Mouse (Mus musculus): ENCODE measurements at regions not wholly inside any gene's neighbourhood (a gene's known extent, or its start where the extent isn't known, plus 50 kb on each side); places are given as distances from the start of the nearest gene placed in this dataset.
A peak's percentile ranks its signal among the peaks of the same experiment; 100 is the strongest.

GRCm38 (mm10) chr13:60457277-60457676 lies 144.5 kb upstream of the Dapk1 start:
- Histone ChIP-seq H3K4me1 (ENCODE audit: control insufficient read depth, insufficient read depth, low read length) (peaks cover 24% of the 10 kb centered on the region), H3K27ac (replicated peaks; ENCODE audit: low read depth, low read length) (no peak overlapping the region), H3K4me3 (replicated peaks; ENCODE audit: low read length) (no peak overlapping the region), H3K9me3 (ENCODE audit: control insufficient read depth, low read length) (no peaks in the 10 kb centered on the region), H3K4me2 (replicated peaks; ENCODE audit: low read depth, low read length, severe bottlenecking) (no peak overlapping the region), H3K9ac (ENCODE audit: low read depth, low read length, severe bottlenecking) (no peak overlapping the region), H3K27me3 (ENCODE audit: control insufficient read depth, insufficient read depth, low read length) (no peaks in the 10 kb centered on the region), H3K36me3 (ENCODE audit: control insufficient read depth, insufficient read depth, low read length) (no peaks in the 10 kb centered on the region)
- ATAC-seq (ENCODE audit: low FRiP score, low read depth) (no peak), DNase-seq (ENCODE audit: low spot score) (no peak)
- TF ChIP-seq POLR2A (IDR thresholded peaks at IDR 0.05; ENCODE audit: borderline replicate concordance, extremely low read depth, insufficient read depth, insufficient read length): no peak
- WGBS: 88% methylated on average over 10 of the region's 10 CpGs

GRCm38 (mm10) chr13:60459002-60459401 lies 142.7 kb upstream of the Dapk1 start:
- H3K27ac ChIP-seq (replicated peaks; ENCODE audit: low read depth, low read length): no peak overlapping the region

GRCm38 (mm10) chr13:60466553-60467313 lies 135.0 kb upstream of the Dapk1 start:
- DNase-seq (ENCODE audit: low spot score): no peak

More at GRCm38 (mm10) chr13:60459002-60459401, 142.7 kb upstream of the Dapk1 start:
- Histone ChIP-seq H3K9me3 (ENCODE audit: control insufficient read depth, low read length) (no peaks in the 10 kb centered on the region), H3K9ac (ENCODE audit: low read depth, low read length, severe bottlenecking) (no peak overlapping the region), H3K4me1 (ENCODE audit: control insufficient read depth, insufficient read depth, low read length) (peaks cover 24% of the 10 kb centered on the region), H3K36me3 (ENCODE audit: control insufficient read depth, insufficient read depth, low read length) (no peaks in the 10 kb centered on the region), H3K4me2 (replicated peaks; ENCODE audit: low read depth, low read length, severe bottlenecking) (no peak overlapping the region), H3K27me3 (ENCODE audit: control insufficient read depth, insufficient read depth, low read length) (no peaks in the 10 kb centered on the region), H3K4me3 (replicated peaks; ENCODE audit: low read length) (no peak overlapping the region)
- DNase-seq (ENCODE audit: low spot score) (no peak), ATAC-seq (ENCODE audit: low FRiP score, low read depth) (no peak)
- TF ChIP-seq POLR2A (IDR thresholded peaks at IDR 0.05; ENCODE audit: borderline replicate concordance, extremely low read depth, insufficient read depth, insufficient read length): no peak
- WGBS: 73% methylated on average over 5 of the region's 5 CpGs

GRCm38 (mm10) chr13:60467821-60468579 lies 133.7 kb upstream of the Dapk1 start:
- DNase-seq (ENCODE audit: low spot score): peak; percentile 73
- no peak for TF ChIP-seq POLR2A (IDR thresholded peaks at IDR 0.05; ENCODE audit: borderline replicate concordance, extremely low read depth, insufficient read depth, insufficient read length)
- Histone ChIP-seq H3K9me3 (ENCODE audit: control insufficient read depth, low read length) (no peaks in the 10 kb centered on the region), H3K9ac (ENCODE audit: low read depth, low read length, severe bottlenecking) (no peak overlapping the region), H3K27me3 (ENCODE audit: control insufficient read depth, insufficient read depth, low read length) (no peaks in the 10 kb centered on the region), H3K4me1 (ENCODE audit: control insufficient read depth, insufficient read depth, low read length) (peaks cover 20% of the 10 kb centered on the region), H3K36me3 (ENCODE audit: control insufficient read depth, insufficient read depth, low read length) (no peaks in the 10 kb centered on the region), H3K27ac (replicated peaks; ENCODE audit: low read depth, low read length) (peak overlapping the region; percentile 30; the same call in 1 of the 2 replicates), H3K4me3 (replicated peaks; ENCODE audit: low read length) (no peak overlapping the region), H3K4me2 (replicated peaks; ENCODE audit: low read depth, low read length, severe bottlenecking) (no peak overlapping the region)
- ATAC-seq (ENCODE audit: low FRiP score, low read depth): 0 out of 2 replicates have a peak, but pooled peaks have one; percentile 34
- 17% methylated on average over 11 of the region's 11 CpGs for WGBS

More at GRCm38 (mm10) chr13:60466553-60467313, 135.0 kb upstream of the Dapk1 start:
- 62% methylated on average over 5 of the region's 5 CpGs for WGBS
- H3K27me3 ChIP-seq (ENCODE audit: control insufficient read depth, insufficient read depth, low read length): no peaks in the 10 kb centered on the region
- no peak overlapping the region for H3K27ac ChIP-seq (replicated peaks; ENCODE audit: low read depth, low read length)
- no peak for TF ChIP-seq POLR2A (IDR thresholded peaks at IDR 0.05; ENCODE audit: borderline replicate concordance, extremely low read depth, insufficient read depth, insufficient read length)
- no peak overlapping the region for H3K4me3 ChIP-seq (replicated peaks; ENCODE audit: low read length)
- no peaks in the 10 kb centered on the region for H3K9me3 ChIP-seq (ENCODE audit: control insufficient read depth, low read length)
- ATAC-seq (ENCODE audit: low FRiP score, low read depth): no peak
- H3K9ac ChIP-seq (ENCODE audit: low read depth, low read length, severe bottlenecking): no peak overlapping the region
- H3K36me3 ChIP-seq (ENCODE audit: control insufficient read depth, insufficient read depth, low read length): no peaks in the 10 kb centered on the region
- peaks cover 20% of the 10 kb centered on the region for H3K4me1 ChIP-seq (ENCODE audit: control insufficient read depth, insufficient read depth, low read length)
- H3K4me2 ChIP-seq (replicated peaks; ENCODE audit: low read depth, low read length, severe bottlenecking): no peak overlapping the region

All from limb, embryonic 14.5 days (tissue).